Mouse (Mus musculus) cerebellum, postnatal 14 days (tissue): ENCODE measurements at regions not wholly inside any gene's neighbourhood (a gene's known extent, or its start where the extent isn't known, plus 50 kb on each side); places are given as distances from the start of the nearest gene placed in this dataset.

ENCODE experiments used
- DNase-seq, 2 experiments: peaks; one replicate each; pipeline ENCODE4 v3.0.0; 2021; ENCODE audit warnings: mixed read lengths in 2 of 2

DNA sequence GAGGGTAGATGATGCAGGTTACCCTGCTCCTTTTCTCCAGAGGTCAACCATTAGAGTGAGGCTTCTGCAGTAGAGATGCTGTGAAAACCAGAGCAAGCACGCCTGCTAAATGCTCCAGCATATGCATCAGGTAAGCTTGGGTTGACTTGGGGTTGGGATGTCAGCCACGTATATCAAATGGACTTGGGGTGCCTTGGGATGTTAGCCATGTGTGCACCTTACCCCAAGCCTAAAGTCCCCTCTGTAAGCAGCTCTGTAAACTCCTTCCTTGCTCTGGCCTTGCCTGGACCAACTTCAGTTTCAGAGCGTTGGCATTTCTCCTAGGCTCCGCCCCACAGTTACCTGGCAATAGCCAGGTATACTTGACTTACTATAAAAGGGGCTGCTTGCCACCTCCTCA lies 155.3 kb upstream of the Tmtc1 start:
- no peak for DNase-seq

- no peak for DNase-seq
Measured at GRCm38 (mm10) chr6:148598746-148599337, 154.7 kb upstream of the Tmtc1 start.

- no peak for DNase-seq
Measured at GRCm38 (mm10) chr6:148595009-148595770, 151.0 kb upstream of the Tmtc1 start.

DNA sequence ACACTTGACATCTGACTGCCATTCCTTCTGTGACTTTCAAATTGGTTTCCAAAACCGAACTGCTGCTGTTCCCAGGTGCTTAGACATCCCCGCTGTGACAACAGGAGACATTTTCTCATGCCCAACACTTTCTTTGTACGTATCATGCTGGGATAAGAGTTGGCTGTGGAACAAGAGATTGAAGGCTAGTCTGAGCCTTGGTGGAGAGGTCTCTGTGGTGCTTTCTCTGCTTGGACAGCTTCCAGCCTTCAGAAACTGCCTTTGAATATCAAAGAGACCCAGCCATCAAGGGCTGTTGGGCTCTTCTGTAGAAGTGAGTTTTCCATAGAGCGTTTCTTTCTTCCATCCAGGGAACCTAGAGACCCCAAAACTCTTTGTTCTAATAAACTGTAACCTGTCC lies 144.8 kb upstream of the Tmtc1 start:
- DNase-seq: no peak

DNA sequence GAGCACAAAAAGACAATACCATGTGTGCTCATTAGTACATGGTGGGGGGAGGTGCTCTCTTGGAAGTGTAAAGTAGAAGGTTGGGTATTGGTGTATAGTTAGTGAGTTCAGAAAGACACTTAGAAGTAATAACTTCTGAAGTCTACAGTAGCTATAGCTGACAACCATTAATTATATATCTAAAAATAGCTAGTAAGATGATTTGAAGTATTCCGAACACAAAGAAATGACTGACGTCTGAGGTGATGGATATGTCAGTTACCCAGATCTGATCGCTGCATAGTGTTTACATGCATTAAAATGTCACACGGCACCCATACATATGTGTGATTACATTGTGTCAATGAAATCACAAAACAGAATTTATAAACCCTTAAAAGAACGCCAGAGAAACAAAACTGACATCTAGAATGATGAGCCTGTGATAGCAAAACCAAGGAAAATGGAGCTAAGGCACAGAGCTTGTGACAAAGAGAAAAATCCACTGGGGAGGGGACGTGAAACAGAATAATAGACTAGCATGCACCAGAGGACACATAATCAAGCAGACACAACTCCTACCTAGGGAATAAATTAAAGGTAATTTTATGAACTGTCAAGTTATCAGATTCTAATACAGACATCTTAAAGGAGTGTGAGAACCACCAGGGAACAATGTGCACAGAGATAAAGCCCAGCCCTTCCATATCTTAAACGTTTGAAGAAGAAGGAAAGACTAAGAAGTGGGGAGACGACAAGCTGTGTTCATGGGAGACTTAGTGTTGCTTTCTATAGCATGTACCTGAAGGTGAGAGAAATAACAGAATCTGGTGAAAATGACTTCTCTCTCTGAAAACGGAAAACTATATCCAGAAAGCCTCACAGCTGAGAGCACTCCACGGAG lies 142.5 kb upstream of the Tmtc1 start:
- no peak for DNase-seq

DNA sequence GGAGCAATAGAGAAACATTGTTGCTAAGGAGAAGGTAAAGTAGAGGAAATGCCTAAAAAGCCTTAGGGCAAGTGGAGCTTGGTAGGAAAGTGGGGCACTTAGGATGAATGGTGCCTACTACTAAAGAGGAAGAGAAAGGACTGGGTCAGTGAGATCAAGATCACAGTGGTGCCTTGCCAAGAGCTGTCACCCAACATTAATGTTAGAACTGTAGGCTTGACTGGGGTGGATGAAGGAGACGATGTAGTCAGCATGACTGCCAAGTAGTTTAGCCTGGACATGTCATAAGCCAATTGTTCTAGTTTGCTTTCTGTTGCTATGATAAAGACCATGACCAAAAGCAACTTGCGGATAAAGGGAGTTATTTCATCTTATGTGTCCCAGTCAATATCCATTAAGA lies 139.9 kb upstream of the Tmtc1 start:
- DNase-seq: peak; percentile 35 to 41

GRCm38 (mm10) chr6:148578281-148578680 lies 134.1 kb upstream of the Tmtc1 start:
- no peak for DNase-seq

GRCm38 (mm10) chr6:148577663-148578062 lies 133.5 kb upstream of the Tmtc1 start:
- no peak for DNase-seq

GRCm38 (mm10) chr6:148574742-148575453 lies 130.7 kb upstream of the Tmtc1 start:
- no peak for DNase-seq

GRCm38 (mm10) chr6:148572201-148572600 lies 128.0 kb upstream of the Tmtc1 start:
- no peak for DNase-seq

DNA sequence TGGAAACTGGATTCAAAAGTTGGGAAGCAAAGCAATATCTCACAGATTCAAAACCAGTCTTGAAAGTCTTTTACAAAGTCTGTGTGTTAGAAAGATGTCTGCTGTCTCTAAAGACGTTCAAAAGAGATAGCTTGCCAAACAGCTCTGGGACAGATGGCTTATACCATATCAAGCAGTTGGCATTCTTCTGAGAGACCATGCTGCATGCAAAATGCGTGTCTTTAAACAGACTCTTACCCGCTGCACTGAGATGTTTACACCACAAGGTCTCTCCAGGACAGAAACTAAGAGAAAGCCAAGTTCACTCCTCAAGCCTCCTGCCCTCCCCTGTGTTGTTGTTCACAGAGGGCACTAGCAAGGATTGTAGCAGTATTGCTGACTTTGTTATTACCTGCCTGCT lies 127.5 kb upstream of the Tmtc1 start:
- peak in 1 of 2 experiments; percentile 8 for DNase-seq

DNA sequence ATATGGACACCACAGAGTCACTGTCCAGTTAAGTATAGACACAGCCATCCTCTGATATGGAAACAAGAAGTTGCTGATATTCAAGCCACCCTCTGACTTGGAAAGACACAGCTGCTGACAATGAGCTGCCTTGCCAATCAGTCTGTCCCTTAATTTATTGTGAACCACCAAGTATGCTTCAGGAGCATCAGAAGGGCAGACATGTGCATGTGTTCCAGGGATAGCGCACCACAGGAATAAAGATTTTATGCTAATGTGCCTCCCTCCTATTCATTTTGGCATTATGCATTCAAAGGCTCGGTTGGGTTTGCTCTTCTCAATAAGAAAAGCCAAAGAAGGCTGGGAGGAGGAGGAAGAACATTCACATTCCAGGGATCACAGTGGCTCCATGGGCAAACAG lies 120.0 kb upstream of the Tmtc1 start:
- no peak for DNase-seq

DNA sequence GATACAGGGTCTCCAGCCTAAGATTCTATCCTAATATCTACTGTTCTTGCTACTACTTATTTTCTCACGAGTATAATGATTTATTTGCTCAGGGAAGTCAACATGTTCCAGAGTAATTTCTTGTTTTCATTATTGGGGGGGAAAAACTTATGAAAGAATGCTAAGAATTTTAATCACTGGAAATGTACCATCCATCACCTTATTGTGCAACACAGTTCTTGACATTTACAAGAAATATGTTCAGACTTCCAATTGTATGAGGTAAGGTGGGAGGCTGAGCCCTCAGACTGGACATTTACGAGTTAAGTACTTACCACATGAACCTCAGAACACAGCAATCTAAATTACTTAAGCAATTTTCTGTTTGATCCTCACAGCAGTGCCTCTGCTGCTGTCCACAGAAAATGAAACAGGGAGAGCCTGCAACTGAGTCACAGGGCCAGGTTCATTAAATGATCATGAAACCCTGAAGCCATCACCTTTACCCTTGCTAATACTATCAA lies 118.1 kb upstream of the Tmtc1 start:
- DNase-seq: no peak

- no peak for DNase-seq
Measured at GRCm38 (mm10) chr6:148556484-148556871, 112.3 kb upstream of the Tmtc1 start.

GRCm38 (mm10) chr6:148555651-148556483 lies 111.7 kb upstream of the Tmtc1 start:
- DNase-seq: no peak

GRCm38 (mm10) chr6:148554463-148554862 lies 110.3 kb upstream of the Tmtc1 start:
- DNase-seq: no peak

GRCm38 (mm10) chr6:148553616-148554015 lies 109.4 kb upstream of the Tmtc1 start:
- no peak for DNase-seq

DNA sequence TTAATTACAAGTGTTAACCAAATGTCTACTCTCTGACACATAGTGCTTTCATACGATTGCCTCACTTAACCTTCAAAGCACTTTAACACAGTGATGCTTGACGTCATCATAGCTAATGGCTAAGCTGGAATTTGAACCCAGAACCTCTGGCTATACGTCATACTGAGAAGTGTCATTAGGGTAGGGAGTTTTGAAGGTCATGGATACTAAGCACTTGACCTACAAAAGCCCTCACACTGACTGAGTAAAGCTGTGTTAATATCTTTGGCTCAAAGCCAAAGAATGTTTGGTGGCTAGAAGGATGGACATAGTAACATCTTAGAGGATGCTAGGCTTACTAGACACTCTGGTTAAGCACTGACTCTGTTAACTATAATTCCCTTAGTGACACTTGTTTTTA lies 106.9 kb upstream of the Tmtc1 start:
- no peak for DNase-seq

DNA sequence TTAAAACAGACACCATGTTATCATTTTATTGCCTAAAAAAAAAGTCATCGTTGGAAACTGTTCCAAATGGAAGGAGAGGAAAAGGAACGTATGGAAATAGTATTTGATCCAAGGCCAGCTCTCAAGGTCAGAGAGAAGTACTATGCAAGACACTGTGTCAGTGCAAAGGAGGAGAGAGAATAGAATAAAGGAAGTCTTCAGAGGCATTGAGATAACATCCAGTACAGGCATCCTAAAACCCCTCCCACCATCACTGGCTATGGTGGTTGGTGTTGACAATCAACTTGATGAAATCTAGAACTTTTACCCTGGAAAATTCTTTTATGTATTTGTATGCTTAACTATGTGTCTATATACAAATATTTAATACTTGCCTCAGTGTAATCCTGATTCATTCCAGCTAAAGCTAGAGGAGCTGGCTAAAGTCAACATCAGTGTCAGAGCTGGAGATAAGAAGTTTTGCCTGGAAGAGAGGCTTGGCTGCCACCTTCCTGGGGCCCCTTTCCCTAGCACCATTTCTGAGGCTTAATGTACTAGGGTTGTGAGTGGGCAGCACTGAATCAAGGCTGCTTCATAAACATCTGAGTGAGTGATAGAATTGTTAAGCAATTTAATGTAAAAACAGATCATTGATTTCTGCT lies 104.1 kb upstream of the Tmtc1 start:
- no peak for DNase-seq

GRCm38 (mm10) chr6:148543047-148543446 lies 98.9 kb upstream of the Tmtc1 start:
- no peak for DNase-seq

GRCm38 (mm10) chr6:148541981-148542380 lies 97.8 kb upstream of the Tmtc1 start:
- no peak for DNase-seq
